Mouse (Mus musculus) thymus, postnatal 14 days (tissue): Measurements from ENCODE around the gene Syt1.

Experiments
- DNase-seq: peaks from one replicate; pipeline ENCODE4 v3.0.0; 2021

Gene Syt1

GRCm38 (mm10) chr10:108504128-108504870, 506.5 kb downstream of the Syt1 start:
- DNase-seq, result no peak

DNA sequence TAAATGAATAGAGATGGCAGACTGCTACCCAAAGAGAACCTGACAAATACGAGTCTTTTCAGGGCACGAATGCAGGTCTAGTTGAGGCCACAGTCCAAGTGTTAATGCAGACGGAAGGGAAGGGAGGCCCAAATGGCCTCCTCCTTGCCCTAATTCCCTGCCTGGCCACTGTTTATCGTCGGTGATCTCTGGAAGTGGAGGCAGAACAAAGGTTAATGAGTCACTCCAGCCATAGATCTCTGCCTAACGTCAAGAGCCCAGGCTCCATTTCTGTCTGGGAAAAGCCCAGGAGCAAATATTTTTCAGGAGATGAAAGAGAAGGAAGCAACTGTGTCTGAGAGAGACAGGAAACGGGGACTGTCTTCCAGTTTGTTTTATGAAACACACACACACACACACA, 520.6 kb downstream of the Syt1 start:
- DNase-seq, result no peak

DNA sequence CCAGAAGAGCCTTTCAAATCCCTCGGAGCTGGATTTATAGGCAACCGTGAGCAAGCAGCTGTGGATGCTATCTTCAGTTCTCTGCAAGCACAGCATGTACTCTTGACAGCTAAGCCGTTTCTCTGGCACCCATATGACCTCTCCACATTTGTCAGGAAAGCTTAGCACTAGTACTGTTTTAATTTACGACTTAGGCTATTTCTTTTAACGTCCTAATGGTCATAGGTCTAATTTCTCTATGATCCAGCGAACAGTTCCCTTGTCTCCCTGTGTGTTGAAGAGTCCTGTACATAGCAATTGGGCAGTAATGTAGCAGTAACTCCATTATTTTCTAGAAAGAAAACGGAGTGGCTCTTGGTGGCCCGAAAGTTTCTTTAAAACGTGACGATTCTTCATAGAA, 526.8 kb downstream of the Syt1 start:
- no peak for DNase-seq

DNA sequence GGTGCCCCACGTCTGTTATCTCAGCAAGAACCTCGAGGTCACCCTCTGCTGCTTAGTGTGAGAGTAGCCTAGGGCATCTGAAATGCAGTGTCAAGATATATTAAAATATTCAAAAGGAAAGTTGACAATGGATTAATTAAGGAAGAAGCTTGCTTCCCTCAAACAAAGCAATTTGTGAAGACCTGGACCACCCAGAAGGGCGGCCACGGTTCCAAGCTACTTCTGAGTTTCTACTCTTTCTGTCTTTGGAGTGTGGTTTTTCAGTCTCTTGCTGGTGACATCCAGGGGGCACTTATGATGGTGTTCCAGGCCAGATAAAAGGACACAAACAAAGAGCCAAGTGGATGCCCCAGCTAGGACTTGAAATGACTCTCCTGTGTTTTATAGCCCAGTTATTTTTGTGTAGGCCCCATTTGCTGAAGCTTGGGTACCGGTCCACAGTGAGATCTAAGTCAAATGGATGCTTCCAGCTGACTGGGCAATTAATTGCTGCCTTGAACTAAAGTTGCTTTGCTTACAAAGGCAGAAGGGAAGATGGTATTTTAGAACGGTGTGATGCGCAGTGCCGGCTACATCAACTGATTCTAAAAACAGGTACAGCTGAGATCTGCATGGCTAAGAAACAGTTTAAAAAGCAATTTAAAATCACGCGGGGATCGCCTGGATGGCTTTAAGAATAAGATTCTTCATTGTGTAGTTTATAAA, 530.5 kb downstream of the Syt1 start:
- no peak for DNase-seq

- no peak for DNase-seq
Measured at GRCm38 (mm10) chr10:108470319-108470955, 540.3 kb downstream of the Syt1 start.

GRCm38 (mm10) chr10:108466539-108466938, 544.2 kb downstream of the Syt1 start:
- DNase-seq, result no peak

DNA sequence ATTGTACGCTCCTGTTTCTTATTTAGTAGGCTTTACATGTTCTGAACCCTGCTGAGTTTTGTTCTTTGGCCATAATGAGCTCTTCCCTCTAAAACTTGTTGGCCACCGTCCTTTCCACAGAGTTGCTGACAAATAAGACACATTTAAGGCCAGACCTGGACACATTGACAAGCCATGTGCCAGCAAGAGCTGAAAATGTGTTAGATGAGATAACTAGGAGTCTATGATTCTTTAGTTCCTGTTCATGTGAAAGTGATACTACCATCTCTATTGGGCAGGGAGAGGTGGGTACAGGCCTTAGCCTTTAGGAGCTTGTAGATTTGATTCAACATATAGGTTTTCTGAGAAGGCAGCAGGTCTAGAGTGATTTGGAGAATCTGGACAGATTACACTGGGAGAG, 548.9 kb downstream of the Syt1 start:
- DNase-seq, result no peak

- no peak for DNase-seq
Measured at GRCm38 (mm10) chr10:108457054-108457453, 553.7 kb downstream of the Syt1 start.

GRCm38 (mm10) chr10:108455883-108456282, 554.9 kb downstream of the Syt1 start:
- no peak for DNase-seq

GRCm38 (mm10) chr10:108455204-108455603, 555.6 kb downstream of the Syt1 start:
- DNase-seq, result no peak

- no peak for DNase-seq
Measured at GRCm38 (mm10) chr10:108454691-108455117, 556.1 kb downstream of the Syt1 start.

DNA sequence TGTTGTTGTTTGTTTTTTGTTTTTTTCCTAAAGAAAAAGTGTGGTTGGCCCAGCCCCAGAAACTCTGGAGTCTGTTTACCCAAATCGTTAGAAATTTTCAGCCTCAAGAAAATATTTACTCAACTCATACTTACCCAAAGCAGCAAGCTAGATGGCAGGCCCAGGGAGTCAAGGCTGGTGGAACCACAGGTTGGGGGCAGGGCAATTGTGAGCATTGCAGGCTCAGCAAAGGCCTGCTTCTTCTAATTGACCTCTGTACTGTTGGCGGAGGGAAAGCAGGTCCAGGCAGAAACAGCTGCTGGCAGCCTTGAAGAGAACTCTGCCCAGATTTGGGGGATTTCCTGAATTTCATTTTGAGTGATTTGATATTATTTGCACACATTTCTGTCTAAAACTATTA, 557.2 kb downstream of the Syt1 start:
- DNase-seq, result no peak

GRCm38 (mm10) chr10:108452421-108452820, 558.4 kb downstream of the Syt1 start:
- DNase-seq, result no peak

- DNase-seq, result no peak
Measured at GRCm38 (mm10) chr10:108451516-108451915, 559.3 kb downstream of the Syt1 start.

DNA sequence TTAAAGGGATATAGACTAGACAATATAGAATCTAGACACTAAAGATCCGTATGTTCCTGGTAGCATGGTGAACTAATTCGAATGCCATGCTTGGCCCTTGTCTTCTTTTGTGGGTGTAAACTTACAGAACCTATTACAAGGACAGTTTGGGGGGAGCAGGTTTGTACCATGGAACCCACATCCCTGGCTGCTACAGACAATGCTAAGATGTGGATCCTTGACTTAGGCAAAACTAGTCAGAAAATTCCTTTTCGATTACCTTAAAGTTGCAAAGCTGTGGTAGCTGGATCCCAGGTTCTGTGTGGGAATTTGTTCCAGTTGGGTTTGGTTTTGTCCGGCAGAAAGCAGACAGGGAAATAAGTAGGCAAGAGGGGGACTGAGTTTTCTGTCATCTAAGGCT, 560.4 kb downstream of the Syt1 start:
- DNase-seq, result no peak

- no peak for DNase-seq
Measured at GRCm38 (mm10) chr10:108448421-108448820, 562.4 kb downstream of the Syt1 start.
